Mouse (Mus musculus): ENCODE results near the gene Irf6. TPM values are rescaled to one million over a fixed set of nuclear protein-coding genes. Genes with fewer than 3 reads are reported as not detected.

Gene Irf6
- polyA plus RNA-seq, 2 experiments = 1.5 to 1.7 TPM

DNA sequence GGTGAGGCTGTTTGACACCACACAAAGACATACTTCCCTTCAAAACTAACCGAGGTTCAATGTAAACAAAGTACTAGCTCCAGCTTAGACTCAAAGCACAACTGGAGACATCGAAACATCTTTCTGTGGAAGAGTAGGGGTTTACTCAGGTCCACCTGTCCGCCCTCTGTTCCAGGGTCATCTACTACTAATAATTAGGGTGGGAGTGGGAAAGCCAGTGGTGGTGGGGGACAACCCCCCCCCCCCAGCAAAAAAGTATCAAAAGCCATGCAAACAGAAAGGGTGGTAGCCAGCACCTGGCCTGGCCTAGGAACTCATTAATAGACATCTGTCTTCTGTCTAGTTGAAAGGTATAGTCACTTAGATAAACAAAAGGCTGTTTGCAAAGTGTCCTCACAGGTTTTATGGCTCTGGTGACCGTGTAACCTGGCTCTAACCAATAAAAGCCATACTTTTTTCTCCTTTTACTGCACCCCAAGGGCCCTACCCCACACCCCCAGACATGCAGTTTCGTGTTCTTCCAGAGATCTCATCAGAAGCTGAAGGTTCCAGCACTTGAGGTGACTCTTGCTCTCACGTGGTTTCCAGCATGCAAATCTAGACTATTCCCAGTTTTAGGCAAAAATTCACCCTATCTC, 21.5 kb upstream of the Irf6 start:
- ATAC-seq (ENCODE audit: insufficient read depth) = no peak
- Histone ChIP-seq H3K36me3 (replicated peaks; ENCODE audit: control insufficient read depth, insufficient read depth, low read depth) (peaks cover 1% of the 10 kb centered on the region; the same call in 1 of the 2 replicates), H3K4me2 (ENCODE audit: low read depth) (no peak overlapping the region), H3K27ac (no peak overlapping the region), H3K9me3 (ENCODE audit: control insufficient read depth, low read length) (no peaks in the 10 kb centered on the region), H3K4me1 (replicated peaks; ENCODE audit: control insufficient read depth in 2 of 2, insufficient read depth in 2 of 2, low read length in 1 of 2) (peaks cover 9 to 11% of the 10 kb centered on the region in 2 experiments; a peak in 3 of 4 replicates), H3K27me3 (ENCODE audit: control insufficient read depth, insufficient read depth, low read length) (no peaks in the 10 kb centered on the region), H3K4me3 (ENCODE audit: insufficient read depth in 1 of 2, low read depth in 2 of 2, low read length in 2 of 2) (no peak overlapping the region), H3K9ac (replicated peaks) (no peak overlapping the region)
- WGBS (ENCODE audit: insufficient replicate concordance) = 58% methylated on average over 6 of the region's 6 CpGs
- TF ChIP-seq EP300 (IDR thresholded peaks at IDR 0.05; ENCODE audit: low read depth) (no peak), CTCF (IDR thresholded peaks at IDR 0.05; ENCODE audit: low read depth) (no peak)
- DNase-seq (ENCODE audit: low read depth in 3 of 3, low spot score in 3 of 3) = no peak

DNA sequence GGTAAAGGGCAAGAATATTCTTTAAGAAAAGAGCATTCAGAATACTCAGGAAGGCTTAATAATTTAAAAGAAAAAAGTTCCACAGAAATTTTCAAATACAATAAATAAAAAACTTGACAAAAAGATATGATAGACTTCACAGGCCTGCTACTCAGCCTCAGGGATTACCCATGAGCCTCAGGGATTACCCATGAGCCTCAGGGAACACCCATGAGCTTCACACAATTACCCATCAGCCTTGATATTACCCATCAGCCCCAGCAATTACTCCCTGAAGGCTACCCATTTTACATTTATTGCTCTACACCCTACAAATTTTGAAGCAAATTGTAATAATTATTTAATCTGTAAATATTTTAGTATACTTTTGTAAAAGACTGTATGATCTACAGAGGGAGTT, 20.5 kb upstream of the Irf6 start:
- TF ChIP-seq CTCF (IDR thresholded peaks at IDR 0.05; ENCODE audit: low read depth) = no peak
- TF ChIP-seq EP300 (IDR thresholded peaks at IDR 0.05; ENCODE audit: low read depth) = no peak
- H3K27me3 ChIP-seq (ENCODE audit: control insufficient read depth, insufficient read depth, low read length) = no peaks in the 10 kb centered on the region
- no peak for ATAC-seq (ENCODE audit: insufficient read depth)
- H3K36me3 ChIP-seq (replicated peaks; ENCODE audit: control insufficient read depth, insufficient read depth, low read depth) = no peaks in the 10 kb centered on the region
- peaks cover 9 to 11% of the 10 kb centered on the region in 2 experiments; a peak in 3 of 4 replicates for H3K4me1 ChIP-seq (replicated peaks; ENCODE audit: control insufficient read depth in 2 of 2, insufficient read depth in 2 of 2, low read length in 1 of 2)
- H3K9ac ChIP-seq (replicated peaks) = no peak overlapping the region
- DNase-seq (ENCODE audit: low read depth in 3 of 3, low spot score in 3 of 3) = no peak
- H3K27ac ChIP-seq = no peak overlapping the region
- no peak overlapping the region for H3K4me3 ChIP-seq (ENCODE audit: insufficient read depth in 1 of 2, low read depth in 2 of 2, low read length in 2 of 2)
- no peaks in the 10 kb centered on the region for H3K9me3 ChIP-seq (ENCODE audit: control insufficient read depth, low read length)
- H3K4me2 ChIP-seq (ENCODE audit: low read depth) = no peak overlapping the region

- Histone ChIP-seq H3K4me2 (ENCODE audit: low read depth) (no peak overlapping the region), H3K9me3 (ENCODE audit: control insufficient read depth, low read length) (no peaks in the 10 kb centered on the region), H3K27me3 (ENCODE audit: control insufficient read depth, insufficient read depth, low read length) (no peaks in the 10 kb centered on the region), H3K27ac (no peak overlapping the region), H3K9ac (replicated peaks) (no peak overlapping the region), H3K4me1 (replicated peaks; ENCODE audit: control insufficient read depth in 2 of 2, insufficient read depth in 2 of 2, low read length in 1 of 2) (peaks cover 9 to 11% of the 10 kb centered on the region in 2 experiments; a peak in 3 of 4 replicates), H3K4me3 (ENCODE audit: insufficient read depth in 1 of 2, low read depth in 2 of 2, low read length in 2 of 2) (no peak overlapping the region), H3K36me3 (replicated peaks; ENCODE audit: control insufficient read depth, insufficient read depth, low read depth) (no peaks in the 10 kb centered on the region)
- ATAC-seq (ENCODE audit: insufficient read depth) (no peak), DNase-seq (ENCODE audit: low read depth in 3 of 3, low spot score in 3 of 3) (no peak)
- 46% methylated on average over 1 of the region's 1 CpGs for WGBS (ENCODE audit: insufficient replicate concordance)
- TF ChIP-seq EP300 (IDR thresholded peaks at IDR 0.05; ENCODE audit: low read depth) (no peak), CTCF (IDR thresholded peaks at IDR 0.05; ENCODE audit: low read depth) (peak; percentile 58)
Measured at GRCm38 (mm10) chr1:193133726-193134125, 19.2 kb upstream of the Irf6 start.

DNA sequence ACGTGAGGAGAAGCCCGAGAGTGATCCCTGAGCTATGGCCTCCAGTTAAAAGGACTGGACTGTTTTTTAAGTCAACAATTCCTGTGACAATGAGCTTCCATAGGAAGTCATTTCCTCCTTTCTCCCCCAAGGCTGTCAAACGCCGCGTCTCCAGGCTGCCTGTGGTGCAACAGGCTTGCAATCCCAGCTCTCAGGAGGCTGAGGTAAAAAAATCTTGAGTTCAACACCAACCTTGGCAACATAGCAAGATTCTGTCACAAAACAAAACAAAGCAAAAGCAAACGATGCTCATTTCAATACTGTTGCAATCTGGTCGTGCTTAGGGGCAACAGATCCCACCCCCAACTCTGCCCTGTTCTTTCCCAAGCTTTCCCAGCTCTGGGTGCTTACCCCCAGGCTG, 14.8 kb upstream of the Irf6 start:
- no peak for DNase-seq (ENCODE audit: low read depth in 3 of 3, low spot score in 3 of 3)
- no peak overlapping the region for H3K27ac ChIP-seq

DNA sequence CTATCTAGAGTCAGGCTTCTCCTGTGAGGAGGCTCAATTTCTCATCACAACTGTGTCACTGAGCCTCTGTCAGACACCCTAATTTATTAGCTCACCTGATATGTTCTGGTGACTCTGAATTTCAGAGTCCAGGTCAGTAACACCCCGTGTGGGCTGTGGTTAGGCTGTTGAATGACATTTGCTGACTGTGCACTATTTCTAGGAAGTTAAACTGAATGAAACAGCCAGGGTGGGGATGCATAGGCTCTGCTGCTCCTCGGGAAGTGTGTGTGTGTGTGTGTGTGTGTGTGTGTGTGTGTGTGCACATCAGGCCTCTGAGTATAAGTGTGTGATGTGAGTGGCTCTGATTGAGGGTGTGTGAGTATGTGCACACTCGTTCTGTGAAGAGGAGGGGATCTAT, 14.2 kb upstream of the Irf6 start:
- no peak overlapping the region for H3K9ac ChIP-seq (replicated peaks)
- no peak overlapping the region for H3K4me3 ChIP-seq (ENCODE audit: insufficient read depth in 1 of 2, low read depth in 2 of 2, low read length in 2 of 2)
- no peaks in the 10 kb centered on the region for H3K27me3 ChIP-seq (ENCODE audit: control insufficient read depth, insufficient read depth, low read length)
- no peaks in the 10 kb centered on the region for H3K36me3 ChIP-seq (replicated peaks; ENCODE audit: control insufficient read depth, insufficient read depth, low read depth)
- H3K9me3 ChIP-seq (ENCODE audit: control insufficient read depth, low read length) = no peaks in the 10 kb centered on the region
- 0 out of 2 replicates have a peak, but pooled peaks have one; percentile 28 for ATAC-seq (ENCODE audit: insufficient read depth)
- 21% methylated on average over 3 of the region's 3 CpGs for WGBS (ENCODE audit: insufficient replicate concordance)
- no peak overlapping the region for H3K27ac ChIP-seq
- H3K4me1 ChIP-seq (replicated peaks; ENCODE audit: control insufficient read depth in 2 of 2, insufficient read depth in 2 of 2, low read length in 1 of 2) = no peaks in the 10 kb centered on the region
- no peak for DNase-seq (ENCODE audit: low read depth in 3 of 3, low spot score in 3 of 3)
- TF ChIP-seq EP300 (IDR thresholded peaks at IDR 0.05; ENCODE audit: low read depth) = no peak
- TF ChIP-seq CTCF (IDR thresholded peaks at IDR 0.05; ENCODE audit: low read depth) = no peak
- no peak overlapping the region for H3K4me2 ChIP-seq (ENCODE audit: low read depth)

More for the DNA sequence above, 14.8 kb upstream of the Irf6 start:
- 34% methylated on average over 7 of the region's 7 CpGs for WGBS (ENCODE audit: insufficient replicate concordance)
- Histone ChIP-seq H3K4me2 (ENCODE audit: low read depth) (no peak overlapping the region), H3K9me3 (ENCODE audit: control insufficient read depth, low read length) (no peaks in the 10 kb centered on the region), H3K4me1 (replicated peaks; ENCODE audit: control insufficient read depth in 2 of 2, insufficient read depth in 2 of 2, low read length in 1 of 2) (no peaks in the 10 kb centered on the region), H3K9ac (replicated peaks) (no peak overlapping the region), H3K27me3 (ENCODE audit: control insufficient read depth, insufficient read depth, low read length) (no peaks in the 10 kb centered on the region), H3K4me3 (ENCODE audit: insufficient read depth in 1 of 2, low read depth in 2 of 2, low read length in 2 of 2) (no peak overlapping the region), H3K36me3 (replicated peaks; ENCODE audit: control insufficient read depth, insufficient read depth, low read depth) (no peaks in the 10 kb centered on the region)
- no peak for TF ChIP-seq CTCF (IDR thresholded peaks at IDR 0.05; ENCODE audit: low read depth)
- ATAC-seq (ENCODE audit: insufficient read depth) = no peak

Measured in liver, embryonic 14.5 days (tissue).